Mouse (Mus musculus) retina, postnatal 1 day (tissue): Measurements from ENCODE around the gene Lgi4.
A peak's percentile ranks its signal among the peaks of the same experiment; 100 is the strongest.

Experiments
- DNase-seq: peaks from one replicate; pipeline ENCODE4 v3.0.0-alpha.2; 2012

The Lgi4 gene

GRCm38 (mm10) chr7:31109091-31109490 is 49.9 kb downstream of the Lgi4 start:
- DNase-seq: no peak

- no peak for DNase-seq
These were observed 50.7 kb downstream of the Lgi4 start for GRCm38 (mm10) chr7:31109796-31110195.

GRCm38 (mm10) chr7:31110861-31111385 is 51.8 kb downstream of the Lgi4 start:
- DNase-seq: no peak

- no peak for DNase-seq
These were observed 52.9 kb downstream of the Lgi4 start for GRCm38 (mm10) chr7:31112036-31112435.

DNA sequence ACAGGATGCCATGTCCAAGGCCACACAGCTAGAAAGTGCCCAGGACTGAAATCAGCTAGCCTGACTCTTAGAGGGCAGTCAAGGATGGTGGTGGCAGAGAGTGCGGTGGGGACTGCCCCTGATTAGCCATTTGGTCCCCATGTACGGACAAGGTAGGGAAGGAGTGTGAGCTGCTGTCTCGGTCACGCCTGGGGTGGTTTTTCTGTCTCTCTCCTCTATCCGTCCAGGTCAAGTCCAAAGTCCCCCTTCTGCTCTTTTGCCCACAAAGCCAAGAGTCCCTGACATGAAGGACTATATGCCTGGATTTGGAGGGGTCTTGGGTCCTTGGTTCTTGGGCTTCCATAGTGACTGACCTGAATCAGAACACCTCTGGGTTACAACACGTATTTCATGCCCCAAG is 54.7 kb downstream of the Lgi4 start:
- no peak for DNase-seq

GRCm38 (mm10) chr7:31114646-31115045 is 55.5 kb downstream of the Lgi4 start:
- no peak for DNase-seq

- DNase-seq: no peak
These were observed 56.0 kb downstream of the Lgi4 start, which contains the start of gene Hpn for GRCm38 (mm10) chr7:31115182-31115581. TSS of gene Hpn (minus strand) at chr7:31115290.

- peak; percentile 34 for DNase-seq
These were observed 56.5 kb downstream of the Lgi4 start for GRCm38 (mm10) chr7:31115587-31116043.

DNA sequence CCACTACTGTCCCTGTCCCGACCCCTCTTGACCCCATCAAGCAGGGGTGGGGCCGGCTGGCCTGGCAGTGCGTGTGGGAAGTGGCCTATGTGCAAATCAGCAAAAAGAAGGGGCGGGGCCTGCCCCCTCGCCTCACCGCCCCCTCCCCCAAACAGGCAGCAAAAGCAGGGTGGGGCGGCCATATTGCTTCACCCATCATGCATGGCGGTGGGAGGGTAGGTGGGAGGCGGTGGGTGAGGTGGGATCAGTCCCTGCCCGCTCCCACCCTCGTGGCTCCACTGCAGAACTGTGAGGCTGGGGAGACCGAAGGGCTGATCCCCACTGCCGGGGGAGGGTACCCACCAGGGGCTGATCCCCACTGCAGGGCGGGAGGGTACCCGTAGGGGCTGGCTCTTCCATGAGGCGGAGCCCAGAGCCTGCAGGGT is 57.6 kb downstream of the Lgi4 start:
- peak; percentile 40 for DNase-seq

- DNase-seq: no peak
These were observed 58.3 kb downstream of the Lgi4 start for GRCm38 (mm10) chr7:31117465-31117864.

- DNase-seq: no peak
These were observed 59.3 kb downstream of the Lgi4 start for GRCm38 (mm10) chr7:31118486-31118885.

DNA sequence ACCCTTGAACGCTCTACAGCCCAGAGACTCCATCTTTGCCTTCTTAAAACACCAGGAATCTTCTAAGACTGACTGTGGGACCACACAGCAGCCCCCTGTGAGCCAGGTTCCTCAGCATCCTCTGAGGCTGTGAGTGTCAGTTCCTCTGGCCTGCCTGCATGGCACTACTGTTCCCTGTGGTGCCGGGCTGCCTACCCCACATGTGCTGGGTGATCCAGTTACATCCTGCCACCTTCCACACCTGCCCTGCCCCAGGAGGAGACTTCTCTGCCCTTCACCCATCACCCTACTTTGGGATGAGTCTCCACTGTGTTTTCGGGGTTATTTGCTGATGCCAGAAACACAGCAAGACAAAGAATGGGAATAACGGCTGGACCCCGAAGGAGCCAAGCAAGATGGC is 60.4 kb downstream of the Lgi4 start:
- no peak for DNase-seq
